Mouse (Mus musculus) naive thymus-derived CD4-positive, alpha-beta T cell, adult 2 months (primary cell): ENCODE data around the gene Prdm10.

Experiments used
- DNase-seq: peaks from one replicate; pipeline ENCODE4 v3.0.0-alpha.2; 2011; ENCODE audit warnings: low read depth

Prdm10 gene

DNA sequence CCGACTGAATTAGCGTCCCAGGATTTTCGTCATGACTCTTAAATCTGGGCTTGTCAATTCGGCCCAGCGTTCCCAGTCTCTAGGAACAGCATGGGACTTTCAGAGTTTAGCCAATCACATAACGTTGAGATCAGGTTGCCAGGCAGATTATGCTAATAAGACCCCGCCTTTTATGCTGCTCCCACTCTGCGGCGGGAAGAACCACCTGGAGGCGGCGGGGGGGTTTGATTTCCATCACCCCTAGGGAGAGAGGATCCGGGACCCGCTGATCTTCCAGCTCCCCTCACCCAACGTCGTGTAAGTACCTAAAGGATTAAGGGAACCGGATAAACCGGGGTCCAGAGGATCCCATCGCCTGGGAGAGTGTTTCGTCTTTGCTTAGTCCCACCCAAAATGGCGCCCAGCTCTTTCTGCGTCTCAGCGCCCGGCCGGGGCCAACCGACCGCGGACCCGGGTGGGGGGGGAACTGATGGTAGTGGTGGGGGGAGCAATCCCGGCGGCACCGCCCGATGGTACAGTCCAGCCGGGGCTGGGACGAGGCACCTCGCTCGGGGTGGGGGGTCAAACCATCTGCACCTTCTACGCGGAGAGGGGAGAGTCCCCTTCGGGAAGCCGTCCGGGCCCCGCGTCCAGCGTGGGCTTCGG, at the start of gene Prdm10:
Gene Prdm10, plus strand, starts transcription at position 173 of the 645 bp plus-strand sequence.
- DNase-seq = peak; percentile 96

DNA sequence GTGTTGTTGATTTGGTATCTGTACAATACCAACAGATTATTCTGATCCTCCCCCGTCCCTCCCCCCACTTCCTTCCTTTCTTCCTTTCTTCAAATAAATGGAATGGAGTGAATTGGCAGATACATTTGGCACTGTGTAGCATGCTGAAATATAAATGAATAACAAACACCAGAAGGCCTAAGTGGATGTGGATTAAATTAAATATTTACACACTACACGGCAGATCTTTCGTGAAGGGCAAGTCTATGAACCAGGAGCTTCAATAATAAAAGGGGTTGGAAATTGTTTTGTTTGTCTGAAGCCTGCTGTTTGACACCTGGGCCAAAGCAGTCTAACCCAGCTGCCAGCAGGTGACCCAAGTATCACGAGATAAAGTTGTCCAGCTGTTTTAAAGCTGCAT, 45.3 kb upstream of the Prdm10 start:
- DNase-seq = no peak

DNA sequence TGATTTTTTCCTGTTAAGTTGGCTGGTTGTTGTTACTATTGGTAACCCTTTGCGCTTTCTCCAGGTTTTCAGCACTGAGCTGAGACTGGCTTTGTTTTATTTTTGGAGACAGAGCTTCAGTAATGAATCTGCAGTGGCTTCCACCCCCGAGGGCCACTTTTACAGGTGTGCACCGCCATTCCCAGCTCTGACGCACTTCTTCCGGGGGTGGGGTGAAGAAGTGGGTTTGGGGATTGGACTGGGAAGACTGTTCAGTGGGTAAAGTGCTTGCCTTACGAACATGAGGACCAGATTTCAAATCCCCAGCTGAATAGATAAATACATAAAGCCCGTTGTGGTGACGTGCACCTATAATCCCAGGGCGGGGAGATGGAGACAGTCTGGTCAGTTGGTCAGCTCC, 44.8 kb upstream of the Prdm10 start:
- no peak for DNase-seq

DNA sequence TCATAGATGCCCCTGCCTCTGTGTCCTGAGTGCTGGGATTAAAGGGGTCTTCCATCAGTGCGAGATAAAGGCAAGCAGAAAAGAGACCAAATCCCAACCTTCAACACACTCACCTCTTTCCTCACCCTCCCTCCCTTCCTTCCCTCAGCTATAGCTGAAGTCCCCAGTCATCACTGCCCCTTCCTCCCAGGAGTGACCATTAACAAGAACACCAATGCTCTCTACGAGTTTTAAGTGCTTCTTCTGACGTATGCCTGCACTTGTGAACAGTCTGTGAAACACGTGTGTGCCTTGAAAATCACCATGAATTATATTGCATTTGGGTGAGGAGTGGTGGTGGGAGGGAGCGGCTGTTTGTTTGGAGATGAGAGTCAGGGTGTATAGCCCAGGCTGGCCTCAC, 44.3 kb upstream of the Prdm10 start:
- no peak for DNase-seq

DNA sequence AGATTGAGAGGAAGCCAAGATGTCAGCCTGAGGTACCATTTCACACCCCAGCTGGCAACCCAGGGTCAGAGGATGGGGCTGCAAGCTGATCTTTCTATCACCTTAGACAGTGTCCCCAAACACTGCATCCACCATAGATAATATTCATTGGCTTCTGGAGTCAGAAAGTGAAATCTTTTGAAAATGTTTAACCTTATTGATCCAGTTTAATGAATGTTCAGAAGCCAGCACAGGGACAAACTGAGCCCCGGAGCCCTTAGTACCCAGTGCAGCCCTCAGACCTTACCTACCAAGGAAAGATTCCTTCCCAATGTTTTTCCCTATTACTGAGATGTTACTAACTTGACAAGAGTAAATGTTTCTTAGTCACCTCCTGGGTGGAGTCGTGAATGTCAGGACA, 41.8 kb upstream of the Prdm10 start:
- no peak for DNase-seq

DNA sequence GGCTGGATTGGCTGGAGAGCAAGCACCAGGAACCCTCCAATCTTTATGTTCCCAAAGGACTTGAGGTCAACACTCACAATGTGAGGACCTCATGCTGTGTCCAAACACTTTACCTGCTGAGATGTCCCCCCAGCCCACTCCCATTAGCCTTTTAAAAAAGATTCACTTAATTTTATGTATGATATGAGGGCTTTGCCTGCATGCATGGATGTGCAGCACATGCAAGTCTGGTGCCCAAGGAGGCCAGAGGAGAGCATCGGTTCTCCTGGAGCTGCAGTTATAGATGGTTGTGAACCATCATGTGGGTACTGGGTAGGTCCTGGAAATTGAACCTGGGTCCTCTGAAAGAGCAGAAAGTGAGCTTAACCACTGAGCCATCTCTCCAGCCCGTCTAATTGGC, 40.8 kb upstream of the Prdm10 start:
- DNase-seq = no peak

DNA sequence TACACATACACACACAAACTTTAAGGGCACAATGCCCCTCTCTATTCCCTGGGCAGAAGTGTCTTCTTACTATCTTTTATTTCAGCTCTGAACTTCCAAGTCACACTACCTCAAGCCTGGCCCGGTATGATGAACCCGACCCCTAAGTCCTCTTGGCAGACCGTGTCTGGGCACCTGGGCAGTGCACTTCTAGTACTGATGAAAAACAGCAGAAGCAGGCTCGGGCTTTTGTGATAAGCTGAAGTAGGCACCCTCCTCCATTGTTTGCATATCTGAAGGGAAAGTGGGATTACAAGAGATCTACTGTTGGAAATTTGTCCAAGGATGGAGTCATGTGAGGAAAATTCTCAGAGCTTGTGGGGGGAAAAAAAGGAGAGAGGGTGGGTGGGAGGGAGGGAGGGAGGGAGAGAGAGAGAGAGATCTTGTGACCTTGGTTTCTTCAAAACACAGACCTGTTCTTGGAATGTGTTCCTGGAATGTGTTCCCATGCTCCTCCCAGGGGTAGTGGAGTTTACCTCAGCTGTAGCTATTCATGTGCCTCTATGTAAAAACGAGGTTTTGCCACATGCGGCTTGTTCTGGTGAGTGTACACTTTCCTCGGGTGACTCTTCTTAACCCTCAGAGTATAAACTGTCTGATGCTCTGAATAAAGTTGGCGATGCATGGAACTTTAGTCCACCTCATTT, 39.7 kb upstream of the Prdm10 start:
- DNase-seq = no peak

DNA sequence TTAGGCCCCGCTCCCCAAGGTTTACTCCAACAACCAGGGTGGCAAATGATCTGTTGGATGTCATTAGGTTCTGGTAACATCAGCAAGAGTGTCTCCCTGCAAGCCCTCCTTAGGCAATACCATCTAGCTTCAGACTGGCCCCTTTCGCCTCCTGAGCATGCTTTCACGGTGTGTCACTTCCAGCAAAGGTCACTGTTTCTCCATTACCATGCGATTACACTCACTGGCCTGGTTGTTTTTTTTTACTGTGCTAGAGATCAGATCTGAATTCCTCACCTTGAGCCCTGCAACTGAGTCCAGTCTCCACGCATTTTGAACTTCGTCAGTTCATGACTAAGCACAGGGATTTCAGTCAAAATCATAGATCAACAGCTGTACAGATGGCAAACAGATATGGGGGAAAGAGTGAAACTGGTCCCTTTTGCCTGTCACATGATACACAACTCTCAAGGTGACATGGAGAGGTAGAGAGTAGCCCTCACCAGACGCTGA, 39.1 kb upstream of the Prdm10 start:
- no peak for DNase-seq

DNA sequence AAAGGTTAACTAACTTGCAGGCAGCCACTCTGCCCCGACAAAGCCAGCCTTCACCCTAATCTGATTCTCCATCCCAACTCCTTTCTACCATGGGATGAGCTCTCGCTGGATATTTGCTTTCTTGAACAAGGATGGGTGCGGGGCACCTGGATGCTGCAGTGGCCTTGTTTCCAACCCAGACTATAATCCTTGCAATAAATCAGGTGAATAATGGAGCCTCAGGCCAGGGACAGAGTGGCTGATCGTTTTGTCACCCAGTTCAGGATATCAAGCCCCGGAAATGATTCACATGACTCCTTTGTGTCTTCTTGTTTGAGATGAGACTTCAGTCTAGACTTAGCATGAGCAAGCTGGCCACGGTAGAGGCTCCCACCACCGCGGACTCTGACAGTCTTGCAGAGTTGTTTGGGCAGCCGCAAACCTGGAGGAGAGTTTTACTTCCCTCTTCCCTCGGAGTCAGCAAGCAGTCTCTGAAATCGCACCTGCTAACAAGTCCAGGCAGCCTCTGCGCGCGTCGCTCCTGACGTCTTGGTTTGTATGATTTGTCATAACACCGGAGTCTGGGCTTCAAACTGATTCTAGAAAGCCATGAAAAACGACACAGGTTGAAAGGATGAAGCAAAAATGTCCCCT, 36.9 kb upstream of the Prdm10 start:
- DNase-seq = peak; percentile 49

DNA sequence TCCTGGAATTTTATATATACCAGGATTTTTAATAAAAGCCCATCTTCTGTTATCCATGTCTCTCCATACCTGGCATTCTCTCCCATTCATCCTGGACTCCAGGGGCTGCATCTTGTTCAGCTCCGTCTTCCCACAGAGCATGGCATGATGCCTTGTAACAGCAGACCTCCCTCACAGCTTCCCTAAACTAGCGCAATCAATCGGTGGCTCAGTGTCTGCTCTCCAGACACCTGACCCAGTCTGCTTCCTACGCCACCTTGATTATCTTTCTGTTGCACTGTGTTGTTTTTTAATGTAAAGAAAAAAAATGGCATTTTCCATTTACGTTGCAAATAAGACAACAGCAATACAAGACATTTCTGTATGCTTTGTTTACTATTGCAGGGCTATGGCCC, 36.4 kb upstream of the Prdm10 start:
- DNase-seq = no peak

DNA sequence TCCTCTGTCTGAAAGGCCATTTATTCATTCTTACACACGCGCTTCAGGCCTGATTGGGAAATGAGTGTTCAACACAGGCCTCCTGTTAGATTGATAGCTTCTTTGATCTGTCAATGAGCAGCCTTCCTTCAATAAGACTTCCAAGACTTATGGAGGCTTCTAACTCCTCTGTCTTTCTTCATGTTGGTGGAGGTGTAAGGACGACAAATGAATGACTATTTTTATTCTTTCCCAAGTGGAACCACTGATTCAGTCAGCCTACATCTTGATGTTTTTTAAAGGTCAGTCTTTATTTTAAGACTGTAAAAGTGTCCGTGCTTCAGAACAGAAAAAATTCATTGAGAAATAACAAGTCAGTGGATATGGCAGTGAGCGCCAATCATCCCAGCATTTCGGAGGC, 35.3 kb upstream of the Prdm10 start:
- no peak for DNase-seq

DNA sequence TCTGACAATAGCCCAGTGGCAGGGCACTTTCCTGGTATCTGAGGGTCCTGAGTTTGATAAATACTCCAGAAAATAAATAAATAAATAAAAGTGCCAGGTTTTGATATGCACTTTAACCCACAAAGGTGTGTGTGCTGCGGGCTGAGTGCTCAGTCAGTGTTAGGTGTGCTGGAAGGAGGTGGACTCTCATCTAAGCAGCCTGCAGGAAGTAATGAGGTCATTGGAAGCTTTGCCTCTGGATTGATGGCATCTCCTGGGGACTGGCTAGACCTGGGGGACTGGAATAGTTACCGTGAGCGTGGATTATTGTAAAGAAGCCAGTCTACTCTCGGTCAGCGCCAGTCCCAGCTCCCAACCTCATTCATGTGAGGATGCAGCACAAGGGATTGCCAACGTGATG, 33.9 kb upstream of the Prdm10 start:
- DNase-seq = no peak

DNA sequence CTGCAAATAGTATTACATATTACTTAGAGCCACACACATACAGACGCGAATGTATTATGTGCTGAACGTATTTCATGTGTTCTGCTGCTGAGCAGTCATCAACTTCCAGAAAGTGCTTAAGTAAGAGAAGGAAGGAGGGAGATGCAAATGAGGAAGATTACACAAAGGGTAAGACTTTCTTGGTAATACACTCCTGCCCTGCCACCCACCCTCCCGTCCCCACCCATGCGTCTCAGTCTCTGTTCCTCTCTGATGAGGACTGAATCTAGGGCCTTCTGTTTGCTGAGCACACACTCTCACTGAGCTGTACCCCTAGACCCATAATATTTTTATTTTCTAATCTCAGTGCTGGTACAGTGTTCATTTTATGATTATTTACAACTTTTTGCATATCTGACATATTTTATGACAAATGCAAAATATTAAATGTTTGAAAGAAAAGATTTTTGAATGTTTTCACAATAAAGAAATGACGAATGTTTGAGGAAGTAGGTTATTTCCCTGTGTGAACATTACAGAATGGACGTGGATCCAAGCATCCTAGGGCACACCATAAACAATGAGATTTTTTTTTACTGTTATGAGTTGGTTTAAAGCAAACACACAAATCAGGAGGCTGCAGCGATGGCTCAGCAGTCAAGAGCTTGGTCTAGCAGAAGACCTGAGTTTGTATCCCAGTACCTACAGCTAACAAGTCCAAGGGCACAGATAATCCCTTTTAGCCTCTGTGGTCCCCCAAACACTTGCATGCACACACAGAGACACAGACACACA, 32.7 kb upstream of the Prdm10 start:
- no peak for DNase-seq

DNA sequence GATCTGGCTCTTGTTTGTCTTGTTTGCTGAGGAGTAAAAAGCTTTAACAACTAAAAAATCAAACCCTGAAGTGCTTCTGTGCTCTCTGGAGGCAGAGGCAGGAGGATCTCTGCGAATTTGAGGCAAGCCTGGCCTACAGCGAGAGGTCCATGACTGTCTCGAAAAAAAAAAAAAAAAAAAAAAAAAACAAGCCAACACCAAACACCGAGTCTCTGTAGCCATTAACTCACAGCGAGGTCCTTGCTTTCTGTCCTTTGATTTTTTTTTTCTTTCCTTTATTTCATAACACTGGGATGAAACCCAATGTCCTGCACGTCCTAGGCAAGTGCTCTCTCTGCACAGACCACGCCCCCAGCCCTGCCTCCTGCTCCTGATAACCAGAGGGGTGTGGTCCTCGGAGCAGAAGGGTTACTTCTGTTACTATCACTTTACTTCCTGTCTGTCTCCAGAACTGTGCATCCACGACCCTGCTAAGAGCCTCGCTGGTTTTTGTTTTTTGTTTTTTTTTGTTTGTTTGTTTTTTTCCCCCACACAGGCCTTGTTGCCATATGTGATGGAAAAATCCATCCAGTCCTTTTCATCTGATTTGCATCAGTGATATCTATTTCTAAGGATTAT, 28.0 kb upstream of the Prdm10 start:
- DNase-seq = no peak

DNA sequence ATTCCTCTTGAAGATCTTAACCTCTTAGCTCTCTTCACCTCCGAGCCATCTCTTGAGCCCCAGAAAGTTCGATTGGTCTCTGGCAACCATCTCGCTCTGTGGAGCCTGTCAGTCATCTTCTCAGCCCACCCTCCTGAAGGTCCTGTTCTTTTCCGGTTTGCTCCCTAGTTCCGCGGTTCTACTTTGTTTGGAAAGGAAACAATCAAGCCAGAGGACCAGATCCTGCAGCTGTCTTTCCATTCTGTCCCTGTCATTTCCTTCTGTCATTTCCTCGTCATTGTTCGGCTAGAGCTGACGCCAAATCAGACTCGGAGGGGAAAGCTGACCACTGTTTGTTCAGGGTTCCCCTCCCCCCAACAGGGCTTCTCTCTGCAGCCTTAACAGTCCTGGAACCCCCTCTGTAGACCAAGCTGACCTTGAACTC, 27.0 kb upstream of the Prdm10 start:
- no peak for DNase-seq

DNA sequence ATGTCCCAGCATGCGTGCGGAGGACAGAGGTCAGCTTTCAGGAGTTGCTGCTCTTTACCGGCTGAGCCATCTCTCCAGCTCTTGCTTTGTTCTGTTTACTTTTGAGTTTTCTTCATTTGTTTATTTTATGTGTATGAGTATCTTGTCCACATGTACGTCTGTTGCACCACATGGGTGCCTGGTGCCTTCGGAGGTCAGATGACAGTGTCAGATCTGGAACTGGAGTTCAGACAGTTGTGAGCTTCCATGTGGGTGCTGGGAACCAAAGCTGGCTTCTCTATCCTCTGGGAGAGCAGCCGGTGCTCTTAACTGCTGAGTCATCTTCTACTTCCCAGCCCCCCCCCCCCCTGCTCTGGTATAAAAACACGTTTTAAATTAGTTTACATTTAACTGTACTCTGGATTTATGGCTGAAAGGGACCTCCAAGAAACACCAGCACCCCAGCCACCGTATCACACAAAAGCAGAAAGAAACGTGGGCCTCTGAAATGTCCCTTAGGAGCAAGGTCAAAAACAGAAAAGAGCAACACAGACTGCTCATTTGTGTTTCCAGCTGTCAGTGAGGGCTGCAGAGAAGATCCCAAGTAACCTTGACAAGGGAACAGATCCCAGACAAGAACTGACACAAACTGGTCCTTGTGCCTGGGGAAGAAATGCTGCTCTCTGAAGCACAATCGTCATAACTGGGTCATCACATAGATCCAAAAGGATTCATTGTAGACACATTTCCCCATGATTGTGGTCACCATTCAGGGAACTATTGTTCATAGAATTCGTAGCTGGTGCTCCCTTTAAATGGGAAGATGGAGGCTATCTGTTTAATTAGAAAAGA, 26.3 kb upstream of the Prdm10 start:
- no peak for DNase-seq

DNA sequence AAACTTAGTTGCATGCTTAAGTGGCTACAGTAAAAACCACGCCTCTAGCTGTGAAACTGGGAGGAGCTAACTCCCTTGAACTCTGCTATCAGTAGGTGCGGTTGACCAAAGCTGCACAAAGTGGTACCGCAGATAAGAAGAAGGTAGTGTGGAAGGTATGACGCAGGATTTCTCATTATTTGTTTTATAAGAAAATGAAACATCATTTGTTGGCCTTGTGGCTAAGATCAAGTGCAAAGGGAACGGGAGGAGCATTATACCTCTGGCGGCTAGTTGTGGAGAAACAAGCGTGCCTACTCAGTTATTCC, 25.7 kb upstream of the Prdm10 start:
- DNase-seq = peak; percentile 63

DNA sequence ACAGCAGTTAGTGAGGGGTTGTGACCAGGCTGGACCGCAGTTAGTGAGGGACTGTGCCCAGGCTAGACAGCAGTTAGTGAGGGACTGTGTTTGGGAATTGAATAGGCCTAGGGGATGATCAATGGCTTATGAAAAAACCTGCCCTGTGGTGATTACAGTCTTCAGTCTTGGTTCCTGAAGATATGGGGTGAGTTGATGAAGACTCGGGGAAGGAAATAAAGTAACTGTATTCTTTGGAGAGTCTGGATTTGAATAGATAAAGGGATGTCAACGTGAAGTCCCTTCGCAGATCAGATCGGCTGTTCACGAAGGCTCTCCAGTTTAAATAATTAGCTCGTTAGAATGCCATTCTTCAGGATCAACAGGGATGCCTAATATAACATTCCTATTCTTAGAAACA, 24.4 kb upstream of the Prdm10 start:
- no peak for DNase-seq

DNA sequence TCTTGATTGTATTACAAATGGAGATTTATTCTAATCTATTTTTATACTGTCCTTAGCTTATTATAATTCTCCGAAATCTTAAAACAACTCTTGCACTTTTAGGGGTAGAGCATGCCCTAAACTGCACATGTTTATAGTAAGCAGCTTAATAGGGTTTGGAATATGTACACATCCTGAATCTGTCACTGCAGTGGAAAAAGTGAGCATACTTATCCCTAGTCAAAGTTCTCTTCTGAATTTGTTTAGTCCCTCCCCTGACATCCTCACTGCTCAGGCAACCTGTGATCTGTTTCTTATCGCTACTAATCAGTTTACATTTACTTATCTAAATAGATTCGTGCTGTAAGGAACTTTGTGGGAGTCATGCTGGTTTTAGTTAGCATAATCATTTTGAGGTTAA, 22.1 kb upstream of the Prdm10 start:
- no peak for DNase-seq

DNA sequence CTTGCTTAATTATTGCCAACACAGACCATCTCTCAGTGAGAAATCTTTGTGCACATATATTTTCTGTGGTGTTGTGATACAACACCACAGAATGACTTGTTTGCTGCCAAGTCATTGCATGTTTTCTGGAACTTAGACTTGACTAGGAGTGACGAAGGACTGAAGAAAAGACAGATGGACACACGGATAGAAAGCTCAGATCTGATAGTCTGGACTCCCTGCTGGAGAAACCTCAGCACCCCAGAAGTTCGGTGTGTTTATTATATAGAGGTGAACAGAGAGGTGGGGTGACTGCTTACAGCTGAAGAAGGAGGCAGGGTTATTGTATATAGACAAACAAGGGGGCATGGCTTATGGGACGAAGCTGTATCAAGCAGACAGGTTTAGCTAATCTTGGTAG, 20.1 kb upstream of the Prdm10 start:
- DNase-seq = no peak
